Mouse (Mus musculus) MEL (cell line): ENCODE data around the gene Lpcat2b. TPM values are rescaled to one million over a fixed set of nuclear protein-coding genes. Genes with fewer than 3 reads are reported as not detected.

Source experiments
- DNase-seq: peaks from one replicate; pipeline ENCODE4 v3.0.0; 2011; ENCODE audit warnings: low read depth, low spot score
- H3K27ac ChIP-seq: 2 replicates; pipeline ENCODE4 v1.5.1; 2012; ENCODE audit warnings: low read depth, mild to moderate bottlenecking, control low read depth, low read length, moderate library complexity; ENCODE audit not compliant: control insufficient read depth
- H3K27me3 ChIP-seq, 2 experiments: fragments of 150-350 bp in 1 of 2; sonication (generic) in 1 of 2; 2 replicates each; pipeline ENCODE4 v1.6.1; 2012; ENCODE audit warnings: low read length in 2 of 2, mild to moderate bottlenecking in 2 of 2, improper control_type of control experiment in 1 of 2, moderate library complexity in 1 of 2; ENCODE audit not compliant: insufficient read depth in 2 of 2, control insufficient read depth in 1 of 2
- H3K36me3 ChIP-seq, 2 experiments: 2 replicates each; pipeline ENCODE4 v1.6.1; 2012 to 2014; ENCODE audit warnings: low read length in 2 of 2, improper control_type of control experiment in 1 of 2, inconsistent platforms in 1 of 2, mild to moderate bottlenecking in 1 of 2; ENCODE audit not compliant: insufficient read depth in 2 of 2, control insufficient read depth in 1 of 2
- H3K4me1 ChIP-seq, 2 experiments: fragments of 150-350 bp in 1 of 2; sonication (generic) in 1 of 2; 2 replicates each; pipeline ENCODE4 v1.6.1; 2012; ENCODE audit warnings: low read length in 2 of 2, improper control_type of control experiment in 1 of 2, mild to moderate bottlenecking in 1 of 2; ENCODE audit not compliant: insufficient read depth in 2 of 2, control insufficient read depth in 1 of 2
- H3K4me3 ChIP-seq, 2 experiments: fragments of 150-350 bp in 1 of 2; sonication (generic) in 1 of 2; 2 replicates each; pipeline ENCODE4 v1.5.1; 2012; ENCODE audit warnings: low read depth in 2 of 2, low read length in 2 of 2, mild to moderate bottlenecking in 2 of 2, moderate library complexity in 2 of 2, control low read depth in 1 of 2, improper control_type of control experiment in 1 of 2; ENCODE audit not compliant: control insufficient read depth in 1 of 2, insufficient read depth in 1 of 2
- H3K79me2 ChIP-seq: 2 replicates; pipeline ENCODE4 v1.6.1; 2012; ENCODE audit warnings: mild to moderate bottlenecking, low read length, moderate library complexity; ENCODE audit not compliant: control insufficient read depth, poor library complexity, insufficient read depth
- H3K9ac ChIP-seq: 2 replicates; pipeline ENCODE4 v1.6.1; 2012; ENCODE audit warnings: low read depth, mild to moderate bottlenecking, control low read depth, low read length, moderate library complexity; ENCODE audit not compliant: control insufficient read depth, poor library complexity, severe bottlenecking
- H3K9me3 ChIP-seq: fragments of 150-350 bp; sonication (generic); replicated peaks from 2 replicates; pipeline ENCODE4 v1.6.1; 2012; ENCODE audit warnings: mild to moderate bottlenecking, low read length, improper control_type of control experiment, moderate library complexity; ENCODE audit not compliant: insufficient read depth
- BHLHE40 ChIP-seq: IDR thresholded peaks from 2 replicates; pipeline ENCODE4 v1.6.1; 2012; ENCODE audit warnings: low read depth, mild to moderate bottlenecking, inconsistent platforms, low read length, improper control_type of control experiment, borderline replicate concordance
- CHD1 ChIP-seq: IDR thresholded peaks from 2 replicates; pipeline ENCODE4 v1.6.1; 2012; ENCODE audit warnings: low read depth, mild to moderate bottlenecking, inconsistent platforms, low read length, improper control_type of control experiment
- CHD2 ChIP-seq: IDR thresholded peaks from 2 replicates; pipeline ENCODE4 v1.6.1; 2011; ENCODE audit warnings: low read length, improper control_type of control experiment
- CTCF ChIP-seq, 3 experiments: IDR thresholded peaks in 2 of 3; conservative IDR thresholded peaks in 1 of 3; 2 replicates each; pipeline ENCODE4 v1.5.1; 2011 to 2012; ENCODE audit warnings: low read length in 3 of 3, low read depth in 2 of 3, mild to moderate bottlenecking in 2 of 3, improper control_type of control experiment in 1 of 3, inconsistent platforms in 1 of 3, mixed read lengths in 1 of 3, moderate library complexity in 1 of 3; ENCODE audit not compliant: control insufficient read depth in 1 of 3, insufficient read depth in 1 of 3, poor library complexity in 1 of 3, severe bottlenecking in 1 of 3
- E2F4 ChIP-seq: IDR thresholded peaks from 2 replicates; pipeline ENCODE4 v1.6.1; 2011; ENCODE audit warnings: low read depth, low read length, improper control_type of control experiment, borderline replicate concordance
- ELF1 ChIP-seq: IDR thresholded peaks from 2 replicates; pipeline ENCODE4 v1.6.1; 2014; ENCODE audit warnings: low read depth, mild to moderate bottlenecking, inconsistent platforms, low read length, improper control_type of control experiment, moderate library complexity
- EP300 ChIP-seq, 2 experiments: IDR thresholded peaks; 2 replicates each; pipeline ENCODE4 v1.6.1; 2011; ENCODE audit warnings: improper control_type of control experiment in 2 of 2, low read length in 2 of 2, low read depth in 1 of 2, mild to moderate bottlenecking in 1 of 2
- ETS1 ChIP-seq: IDR thresholded peaks from 2 replicates; pipeline ENCODE4 v1.6.1; 2012; ENCODE audit warnings: low read depth, mild to moderate bottlenecking, inconsistent platforms, low read length, improper control_type of control experiment, moderate library complexity
- GABPA ChIP-seq: IDR thresholded peaks from 2 replicates; pipeline ENCODE4 v1.6.1; 2012; ENCODE audit warnings: low read depth, mild to moderate bottlenecking, inconsistent platforms, low read length, improper control_type of control experiment, moderate library complexity
- JUND ChIP-seq: IDR thresholded peaks from 2 replicates; pipeline ENCODE4 v1.6.1; 2011; ENCODE audit warnings: low read depth, mild to moderate bottlenecking, improper control_type of control experiment, low read length
- KAT2A ChIP-seq: conservative IDR thresholded peaks from 2 replicates; pipeline ENCODE4 v1.6.1; 2012; ENCODE audit warnings: low read depth, low read length, improper control_type of control experiment, inconsistent platforms
- MAFK ChIP-seq: IDR thresholded peaks from 2 replicates; pipeline ENCODE4 v1.6.1; 2011; ENCODE audit warnings: low read depth, mild to moderate bottlenecking, low read length, improper control_type of control experiment, borderline replicate concordance
- MAX ChIP-seq: IDR thresholded peaks from 2 replicates; pipeline ENCODE4 v1.6.1; 2011; ENCODE audit warnings: low read length, improper control_type of control experiment
- MAZ ChIP-seq: IDR thresholded peaks from 2 replicates; pipeline ENCODE4 v1.6.1; 2012; ENCODE audit warnings: low read depth, mild to moderate bottlenecking, inconsistent platforms, low read length, improper control_type of control experiment
- MEF2A ChIP-seq: IDR thresholded peaks from 2 replicates; pipeline ENCODE4 v1.6.1; 2014; ENCODE audit warnings: low read depth, mild to moderate bottlenecking, inconsistent platforms, low read length, improper control_type of control experiment; ENCODE audit not compliant: poor library complexity, insufficient replicate concordance, severe bottlenecking; ENCODE audit errors: extremely low read depth
- MYB ChIP-seq: IDR thresholded peaks from 2 replicates; pipeline ENCODE4 v1.6.1; 2011; ENCODE audit warnings: mild to moderate bottlenecking, low read depth, low read length, improper control_type of control experiment
- MYC ChIP-seq: IDR thresholded peaks from 2 replicates; pipeline ENCODE4 v1.6.1; 2011; ENCODE audit warnings: low read depth, mild to moderate bottlenecking, low read length, improper control_type of control experiment, moderate library complexity
- POLR2AphosphoS5 ChIP-seq: IDR thresholded peaks from 2 replicates; pipeline ENCODE4 v1.6.1; 2012; ENCODE audit warnings: low read depth, borderline replicate concordance, mild to moderate bottlenecking, inconsistent platforms, low read length, moderate library complexity, mixed read lengths
- TAL1 ChIP-seq: IDR thresholded peaks from 2 replicates; pipeline ENCODE4 v1.6.1; 2012; ENCODE audit warnings: mild to moderate bottlenecking, inconsistent platforms, low read length, moderate library complexity, mixed read lengths
- TBP ChIP-seq: IDR thresholded peaks from 2 replicates; pipeline ENCODE4 v1.8.0; 2011; ENCODE audit warnings: low read depth, low read length, improper control_type of control experiment
- TCF12 ChIP-seq: IDR thresholded peaks from 2 replicates; pipeline ENCODE4 v1.6.1; 2014; ENCODE audit warnings: low read depth, mild to moderate bottlenecking, inconsistent platforms, low read length, improper control_type of control experiment, moderate library complexity
- UBTF ChIP-seq: IDR thresholded peaks from 2 replicates; pipeline ENCODE4 v1.6.1; 2012; ENCODE audit warnings: low read depth, mild to moderate bottlenecking, inconsistent platforms, low read length, improper control_type of control experiment, moderate library complexity, borderline replicate concordance; ENCODE audit not compliant: insufficient read depth
- USF1 ChIP-seq: IDR thresholded peaks from 2 replicates; pipeline ENCODE4 v1.6.1; 2014; ENCODE audit warnings: low read depth, mild to moderate bottlenecking, inconsistent platforms, low read length, improper control_type of control experiment, moderate library complexity
- USF2 ChIP-seq, 2 experiments: IDR thresholded peaks; 2 replicates each; pipeline ENCODE4 v1.6.1; 2011 to 2012; ENCODE audit warnings: improper control_type of control experiment in 2 of 2, low read length in 2 of 2, borderline replicate concordance in 1 of 2, inconsistent platforms in 1 of 2, low read depth in 1 of 2, mild to moderate bottlenecking in 1 of 2; ENCODE audit not compliant: insufficient read depth in 1 of 2
- ZNF384 ChIP-seq: IDR thresholded peaks from 2 replicates; pipeline ENCODE4 v1.6.1; 2012; ENCODE audit warnings: low read depth, mild to moderate bottlenecking, inconsistent platforms, low read length, improper control_type of control experiment
- polyA plus RNA-seq, 2 experiments: library from polyadenylated mRNA; stranded (reverse) in 1 of 2; unstranded in 1 of 2; fragments of >175 nt in 1 of 2; fragments of >200 nt in 1 of 2; gene quantifications; 2 replicates each; pipeline versions ENCODE4 v1.2.1 to v1.2.4; 2012; ENCODE audit warnings: low replicate concordance in 2 of 2, low read depth in 1 of 2; ENCODE audit not compliant: insufficient read length in 2 of 2, insufficient read depth in 1 of 2, missing spikeins in 1 of 2
- total RNA-seq: library from RNA; depleted of rRNA; stranded (reverse); fragments of 300-350 nt; gene quantifications from 2 replicates; pipeline ENCODE4 v1.2.3, GENCODE M21; 2012

Lpcat2b gene
- total and polyA plus RNA-seq, 3 experiments, result not detected

- TF ChIP-seq MEF2A (no peak), USF2 (IDR thresholded peaks at IDR 0.05; ENCODE audit: borderline replicate concordance in 1 of 2, insufficient read depth in 1 of 2, low read depth in 1 of 2, low read length in 2 of 2) (peak; percentile 52 to 91; a peak in 3 of 4 replicates), E2F4 (peak; percentile 92), KAT2A (no peak; the same call in 1 of the 2 replicates), JUND (no peak), CHD1 (0 out of 2 replicates have a peak, but pooled peaks have one; percentile 86), MAFK (no peak; the same call in 1 of the 2 replicates), ELF1 (peak; percentile 56; the same call in 1 of the 2 replicates), CHD2 (peak; percentile 74), MYC (peak; percentile 62; the same call in 1 of the 2 replicates), MAX (peak; percentile 96), ETS1 (peak; percentile 49), CTCF (IDR thresholded peaks at IDR 0.05 in 2 of 3, conservative IDR thresholded peaks at IDR 0.05 in 1 of 3; ENCODE audit: control insufficient read depth in 1 of 3, insufficient read depth in 1 of 3, low read depth in 2 of 3, low read length in 3 of 3, poor library complexity in 1 of 3, severe bottlenecking in 1 of 3) (0 out of 6 replicates have a peak, but pooled peaks of 1 of the 3 experiments have one; percentile 8), ZNF384 (peak; percentile 58), TAL1 (no peak), POLR2AphosphoS5 (no peak), EP300 (IDR thresholded peaks at IDR 0.05; ENCODE audit: low read depth in 1 of 2, low read length in 2 of 2) (peak in 1 of 2 experiments; percentile 63; a peak in 1 of 4 replicates), UBTF (no peak)
- TF ChIP-seq, all 39 proteins: peak for 22
These were observed 6.3 kb downstream of the Lpcat2b start, which contains the start of gene Btbd8 (continued) for GRCm38 (mm10) chr5:107437464-107438281.

- H3K27ac ChIP-seq, result peak overlapping the region; percentile 36
- H3K27me3 ChIP-seq, result no peaks in the 10 kb centered on the region
- H3K9me3 ChIP-seq, result no peaks in the 10 kb centered on the region
- peaks cover 7 to 18% of the 10 kb centered on the region in 2 experiments for H3K4me1 ChIP-seq
- no peak for DNase-seq
- H3K79me2 ChIP-seq, result no peaks in the 10 kb centered on the region; the same call in 1 of the 2 replicates
- H3K36me3 ChIP-seq, result peaks cover 0 to 21% of the 10 kb centered on the region in 2 experiments; a peak in 2 of 4 replicates
- H3K4me3 ChIP-seq, result peak overlapping the region; percentile 70 to 72
- TF ChIP-seq BHLHE40 (no peak), GABPA (no peak), MAZ (no peak), TBP (no peak), ZNF384 (no peak), USF1 (no peak), TCF12 (0 out of 2 replicates have a peak, but pooled peaks have one; percentile 13), MYB (no peak)
- H3K9ac ChIP-seq, result peak overlapping the region; percentile 93
These were observed 7.0 kb downstream of the Lpcat2b start for GRCm38 (mm10) chr5:107438353-107438752.
